9 mouse cellular contexts compared by ENCODE assay signal in the genomic region with DNA sequence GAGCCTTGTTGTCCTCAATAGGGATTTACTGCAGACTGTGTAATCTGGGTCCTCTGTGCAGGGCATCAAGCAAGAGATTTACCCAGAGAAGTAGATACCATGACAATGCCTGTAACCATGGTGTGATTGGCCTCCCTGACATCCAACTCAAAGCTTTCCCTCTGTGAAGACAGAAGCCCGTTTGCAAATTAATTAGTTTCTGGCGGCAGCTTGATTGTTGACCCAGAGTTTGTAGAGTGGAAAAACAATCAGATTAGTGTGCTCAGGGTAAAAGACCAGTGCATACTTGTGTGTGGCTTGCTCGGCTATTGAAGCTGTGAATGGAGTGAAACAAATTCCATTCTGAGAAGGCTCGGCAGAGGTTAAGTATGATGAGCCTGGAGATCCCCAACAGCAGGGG.
DNase-seq lines count a peak whose midpoint lies in the region; ATAC-seq lines count a peak whose summit lies in the region.
"Had no signal": no experiment of that assay in that cellular context is flagged by ENCODE, and none has a peak within 500 bp of the region (broad histone marks: within the 10 kb centered on the region; RNA-seq: fewer than 3 reads in every experiment).

No protein-coding gene starts in this region.

- no peak overlapping the region for H3K9ac ChIP-seq in embryonic facial prominence, embryonic 14.5 days (ENCODE audit: low read depth, low read length)
- H3K9ac ChIP-seq: lung, embryonic 15.5 days had no signal

- no peaks in the 10 kb centered on the region for H3K36me3 ChIP-seq in embryonic facial prominence, embryonic 14.5 days (ENCODE audit: control insufficient read depth, insufficient read depth, low read length)
- H3K36me3 ChIP-seq: lung, embryonic 15.5 days had no signal

- no peaks in the 10 kb centered on the region for H3K9me3 ChIP-seq in embryonic facial prominence, embryonic 14.5 days (ENCODE audit: control insufficient read depth, low read length)
- H3K9me3 ChIP-seq: lung, embryonic 15.5 days had no signal

- no peak overlapping the region for H3K4me2 ChIP-seq in embryonic facial prominence, embryonic 14.5 days (ENCODE audit: low read depth, low read length)
- H3K4me2 ChIP-seq: lung, embryonic 15.5 days had no signal

- H3K27me3 ChIP-seq in embryonic facial prominence, embryonic 14.5 days (replicated peaks; ENCODE audit: control insufficient read depth, insufficient read depth, low read length): no peaks in the 10 kb centered on the region
- H3K27me3 ChIP-seq: lung, embryonic 15.5 days had no signal

- WGBS in embryonic facial prominence, embryonic 14.5 days: 20% methylated on average over 4 of the region's 4 CpGs

- ATAC-seq in embryonic facial prominence, embryonic 14.5 days (ENCODE audit: low read depth): peak; percentile 82; the same call in 1 of the 2 replicates
- ATAC-seq in megakaryocyte progenitor cell, adult 5-6 weeks (replicated peaks; ENCODE audit: poor library complexity): no peak

- H3K27ac ChIP-seq in embryonic facial prominence, embryonic 14.5 days (replicated peaks; ENCODE audit: low read depth, low read length): no peak overlapping the region
- H3K27ac ChIP-seq: lung, embryonic 15.5 days had no signal

- peak; percentile 9 for DNase-seq in layer of hippocampus, adult 9-11 months
- no peak for DNase-seq in layer of hippocampus, adult 9-10 months (ENCODE audit: low spot score)
- peak; percentile 53 for DNase-seq in embryonic facial prominence, embryonic 14.5 days (ENCODE audit: low spot score)
- DNase-seq in layer of hippocampus, postnatal 10 days (ENCODE audit: low spot score in 2 of 2): peak; percentile 13 to 23
- DNase-seq in retina, postnatal 1 day: peak; percentile 97
- DNase-seq in ovary, adult 18-20 months (ENCODE audit: low spot score): no peak
- DNase-seq in adipocyte (ENCODE audit: low spot score): no peak

- H3K4me3 ChIP-seq in embryonic facial prominence, embryonic 14.5 days (ENCODE audit: low read depth, low read length): no peak overlapping the region
- H3K4me3 ChIP-seq: lung, embryonic 15.5 days had no signal

- 0 out of 2 replicates have a peak, but pooled peaks cover 8% of the 10 kb centered on the region for H3K4me1 ChIP-seq in embryonic facial prominence, embryonic 14.5 days (ENCODE audit: control insufficient read depth, insufficient read depth, low read length)
- H3K4me1 ChIP-seq: lung, embryonic 15.5 days had no signal

Comparison
In these comparisons a context has a peak if more than half of its experiments do, and no peak if none do; other contexts are left out.
1. DNase-seq: peak in layer of hippocampus, adult 9-11 months (single experiment), embryonic facial prominence, embryonic 14.5 days (single experiment), layer of hippocampus, postnatal 10 days (2 of 2) and retina, postnatal 1 day (single experiment); none in layer of hippocampus, adult 9-10 months (single experiment), ovary, adult 18-20 months (single experiment) and adipocyte (single experiment).